Mouse (Mus musculus) midbrain, embryonic 12.5 days (tissue): ENCODE data around the gene Rnf123. TPM values are rescaled to one million over a fixed set of nuclear protein-coding genes. Genes with fewer than 3 reads are reported as not detected.
A peak's percentile ranks its signal among the peaks of the same experiment; 100 is the strongest.

ENCODE experiments used
- ATAC-seq: fragments of 200-750 bp; cut with Nextera tagmentation; 2 replicates; pipeline ENCODE4 v1.8.0; 2017; ENCODE audit warnings: low read depth, moderate TSS enrichment, moderate library complexity; ENCODE audit not compliant: low FRiP score
- H3K27ac ChIP-seq: fragments of 300-500 bp; sonication (generic); replicated peaks from 2 replicates; pipeline ENCODE4 v1.5.1; 2016; ENCODE audit warnings: mild to moderate bottlenecking
- H3K27me3 ChIP-seq: fragments of 300-500 bp; sonication (generic); 2 replicates; pipeline ENCODE4 v1.6.1; 2016; ENCODE audit warnings: mild to moderate bottlenecking
- H3K36me3 ChIP-seq: fragments of 300-500 bp; sonication (generic); 2 replicates; pipeline ENCODE4 v1.6.1; 2016
- H3K4me1 ChIP-seq: fragments of 300-500 bp; sonication (generic); 2 replicates; pipeline ENCODE4 v1.6.1; 2016
- H3K4me2 ChIP-seq: fragments of 300-500 bp; sonication (generic); replicated peaks from 2 replicates; pipeline ENCODE4 v1.6.1; 2016; ENCODE audit warnings: mild to moderate bottlenecking, moderate library complexity
- H3K4me3 ChIP-seq: fragments of 300-500 bp; sonication (generic); 2 replicates; pipeline ENCODE4 v1.5.1; 2016; ENCODE audit warnings: mild to moderate bottlenecking
- H3K9ac ChIP-seq: fragments of 300-500 bp; sonication (generic); replicated peaks from 2 replicates; pipeline ENCODE4 v1.6.1; 2016; ENCODE audit warnings: mild to moderate bottlenecking, moderate library complexity
- H3K9me3 ChIP-seq: fragments of 300-500 bp; sonication (generic); 2 replicates; pipeline ENCODE4 v1.6.1; 2016; ENCODE audit warnings: mild to moderate bottlenecking
- WGBS: fragments of 180-500 bp; shearing (Covaris S2); methylation state at CpG from one replicate; pipeline ENCODE4 v1.1.7; 2016; 5-methylcytosine and 5-hydroxymethylcytosine counted together
- polyA plus RNA-seq: library from polyadenylated mRNA; unstranded; fragments of >200 nt; fragmentation: Nextera tagmentation; extraction: Ambion mirVana; gene quantifications from 2 replicates; pipeline ENCODE4 v1.2.1, GENCODE M21; 2016

Rnf123 gene
- polyA plus RNA-seq, 1 experiment from 2014 or later, result 41.2 TPM

DNA sequence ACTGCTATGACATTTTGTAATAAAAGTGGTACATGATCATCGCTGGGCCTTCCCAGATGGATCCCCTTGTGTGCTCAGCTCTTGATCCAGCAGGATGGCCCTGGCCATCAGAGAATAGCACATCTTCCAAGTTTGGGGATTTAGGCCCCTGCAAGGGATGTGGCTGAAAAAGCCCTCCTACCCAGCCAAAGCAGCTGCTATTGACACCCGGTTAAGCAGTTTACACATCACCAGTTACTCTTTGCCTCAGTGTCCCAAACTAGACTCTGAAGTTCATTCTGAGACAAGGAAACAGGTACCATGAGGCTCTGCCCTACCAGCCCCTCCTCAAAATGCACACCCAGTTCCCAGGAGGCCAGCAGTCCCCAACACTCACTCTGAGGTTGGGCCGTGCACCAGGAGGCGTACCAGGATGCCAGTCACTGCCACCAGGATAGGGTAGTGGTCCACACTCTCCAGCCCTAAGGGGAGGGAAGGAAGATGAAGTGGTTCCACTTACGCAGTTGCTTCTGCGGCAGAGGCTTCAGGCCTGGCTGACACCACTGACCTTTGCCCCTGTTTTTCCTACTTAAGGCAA is 27.4 kb downstream of the Rnf123 start:
- 91% methylated on average over 6 of the region's 6 CpGs for WGBS
- Histone ChIP-seq H3K9me3 (no peaks in the 10 kb centered on the region), H3K4me1 (peaks cover 5% of the 10 kb centered on the region; the same call in 1 of the 2 replicates), H3K27ac (no peak overlapping the region), H3K36me3 (peaks cover 83% of the 10 kb centered on the region), H3K4me3 (no peak overlapping the region), H3K9ac (no peak overlapping the region), H3K27me3 (no peaks in the 10 kb centered on the region), H3K4me2 (no peak overlapping the region)
- ATAC-seq, result no peak

DNA sequence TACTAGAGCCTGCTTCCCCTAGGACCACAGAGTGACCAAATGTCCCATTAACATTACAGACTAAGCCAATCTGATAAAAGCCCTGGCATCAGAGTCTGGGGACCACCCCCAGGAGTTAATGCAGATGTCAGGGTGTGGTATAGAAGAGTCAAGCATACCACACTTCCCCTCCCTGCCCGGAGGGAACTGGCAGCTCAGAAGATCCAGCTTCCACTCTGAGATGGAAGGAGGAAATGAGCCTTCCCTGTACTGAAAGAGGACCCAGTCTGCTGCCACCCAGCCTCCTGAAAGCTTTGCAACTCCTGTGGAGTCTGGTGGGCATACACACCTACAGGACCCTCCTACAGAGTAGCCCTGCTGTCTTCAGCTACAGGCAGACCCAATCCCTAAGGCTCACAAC is 28.1 kb downstream of the Rnf123 start:
- H3K4me1 ChIP-seq, result peaks cover 5% of the 10 kb centered on the region; the same call in 1 of the 2 replicates
- WGBS, result 100% methylated on average over 1 of the region's 1 CpGs
- H3K4me2 ChIP-seq, result no peak overlapping the region
- no peaks in the 10 kb centered on the region for H3K9me3 ChIP-seq
- no peak overlapping the region for H3K4me3 ChIP-seq
- ATAC-seq, result no peak
- H3K36me3 ChIP-seq, result peaks cover 84% of the 10 kb centered on the region
- no peaks in the 10 kb centered on the region for H3K27me3 ChIP-seq
- H3K27ac ChIP-seq, result no peak overlapping the region
- H3K9ac ChIP-seq, result no peak overlapping the region

DNA sequence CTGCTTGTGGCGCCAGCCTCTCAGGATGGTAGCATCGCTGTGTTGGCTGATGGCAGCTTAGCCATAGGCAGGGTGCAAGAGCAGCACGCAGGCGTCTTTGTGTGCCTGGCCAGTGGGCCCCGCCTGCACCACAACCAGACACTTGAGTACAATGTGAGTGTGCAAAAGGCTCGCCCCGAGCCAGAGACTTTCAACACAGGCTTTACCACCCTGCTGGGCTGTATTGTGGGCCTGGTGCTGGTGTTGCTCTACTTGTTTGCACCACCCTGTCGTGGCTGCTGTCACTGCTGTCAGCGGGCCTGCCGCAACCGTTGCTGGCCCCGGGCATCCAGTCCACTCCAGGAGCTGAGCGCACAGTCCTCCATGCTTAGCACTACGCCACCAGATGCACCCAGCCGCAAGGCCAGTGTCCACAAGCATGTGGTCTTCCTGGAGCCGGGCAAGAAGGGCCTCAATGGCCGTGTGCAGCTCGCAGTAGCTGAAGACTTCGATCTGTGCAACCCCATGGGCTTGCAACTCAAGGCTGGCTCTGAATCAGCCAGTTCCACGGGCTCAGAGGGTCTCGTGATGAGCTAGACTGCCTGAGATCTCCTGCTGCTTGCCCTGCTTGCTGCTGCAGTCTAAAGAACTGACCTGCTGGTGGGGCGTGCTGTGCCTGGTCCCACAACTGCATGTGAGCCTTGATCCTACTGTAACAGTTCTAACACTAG is 28.7 kb downstream of the Rnf123 start:
- no peak overlapping the region for H3K4me2 ChIP-seq
- no peaks in the 10 kb centered on the region for H3K27me3 ChIP-seq
- 92% methylated on average over 22 of the region's 22 CpGs for WGBS
- ATAC-seq, result no peak
- H3K4me3 ChIP-seq, result no peak overlapping the region
- peaks cover 11% of the 10 kb centered on the region for H3K4me1 ChIP-seq
- no peak overlapping the region for H3K9ac ChIP-seq
- H3K36me3 ChIP-seq, result peaks cover 78% of the 10 kb centered on the region
- no peaks in the 10 kb centered on the region for H3K9me3 ChIP-seq
- H3K27ac ChIP-seq, result no peak overlapping the region

DNA sequence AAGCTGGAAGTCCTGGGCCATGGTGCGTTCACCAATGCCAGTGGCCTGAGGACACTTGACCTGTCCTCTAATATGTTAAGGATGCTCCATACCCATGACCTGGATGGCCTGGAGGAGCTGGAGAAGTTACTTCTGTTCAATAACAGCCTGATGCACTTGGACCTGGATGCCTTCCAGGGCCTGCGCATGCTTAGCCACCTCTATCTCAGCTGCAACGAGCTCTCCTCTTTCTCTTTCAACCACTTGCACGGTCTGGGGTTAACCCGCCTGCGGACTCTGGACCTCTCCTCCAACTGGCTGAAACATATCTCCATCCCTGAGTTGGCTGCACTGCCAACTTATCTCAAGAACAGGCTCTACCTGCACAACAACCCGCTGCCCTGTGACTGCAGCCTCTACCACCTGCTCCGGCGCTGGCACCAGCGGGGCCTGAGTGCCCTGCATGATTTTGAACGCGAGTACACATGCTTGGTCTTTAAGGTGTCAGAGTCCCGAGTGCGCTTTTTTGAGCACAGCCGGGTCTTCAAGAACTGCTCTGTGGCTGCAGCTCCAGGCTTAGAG is 29.4 kb downstream of the Rnf123 start:
- no peak overlapping the region for H3K4me2 ChIP-seq
- H3K36me3 ChIP-seq, result peaks cover 71% of the 10 kb centered on the region
- no peak overlapping the region for H3K9ac ChIP-seq
- no peaks in the 10 kb centered on the region for H3K27me3 ChIP-seq
- no peaks in the 10 kb centered on the region for H3K9me3 ChIP-seq
- H3K4me3 ChIP-seq, result no peak overlapping the region
- 92% methylated on average over 15 of the region's 15 CpGs for WGBS
- peaks cover 13% of the 10 kb centered on the region for H3K4me1 ChIP-seq
- no peak for ATAC-seq
- H3K27ac ChIP-seq, result no peak overlapping the region

GRCm38 (mm10) chr9:108052885-108053664 is 30.1 kb downstream of the Rnf123 start, which contains the start of gene Amigo3:
Gene Amigo3 (plus strand): TSS chr9:108053159.
- Histone ChIP-seq H3K4me2 (peak within 1 kb of the TSS; percentile 32), H3K4me3 (no peak within 1 kb of the TSS), H3K27me3 (no peaks in the 10 kb centered on the region), H3K9ac (no peak within 1 kb of the TSS; the same call in 1 of the 2 replicates), H3K27ac (no peak within 1 kb of the TSS), H3K9me3 (no peaks in the 10 kb centered on the region), H3K4me1 (peaks cover 20% of the 10 kb centered on the region), H3K36me3 (peaks cover 64% of the 10 kb centered on the region)
- 54% methylated on average over 20 of the region's 20 CpGs for WGBS
- ATAC-seq, result peak; percentile 21; the same call in 1 of the 2 replicates

GRCm38 (mm10) chr9:108052411-108052810 is 30.7 kb downstream of the Rnf123 start:
- no peaks in the 10 kb centered on the region for H3K27me3 ChIP-seq
- H3K4me1 ChIP-seq, result peaks cover 24% of the 10 kb centered on the region
- H3K36me3 ChIP-seq, result peaks cover 60% of the 10 kb centered on the region
- 75% methylated on average over 7 of the region's 7 CpGs for WGBS
- no peak overlapping the region for H3K27ac ChIP-seq
- H3K9ac ChIP-seq, result no peak overlapping the region
- ATAC-seq, result no peak
- H3K9me3 ChIP-seq, result no peaks in the 10 kb centered on the region
- no peak overlapping the region for H3K4me2 ChIP-seq
- no peak overlapping the region for H3K4me3 ChIP-seq

- Histone ChIP-seq H3K4me3 (no peak overlapping the region), H3K9me3 (no peaks in the 10 kb centered on the region), H3K27ac (no peak overlapping the region), H3K36me3 (peaks cover 61% of the 10 kb centered on the region), H3K27me3 (no peaks in the 10 kb centered on the region), H3K4me1 (peaks cover 24% of the 10 kb centered on the region), H3K9ac (no peak overlapping the region), H3K4me2 (no peak overlapping the region)
- 81% methylated on average over 4 of the region's 4 CpGs for WGBS
- no peak for ATAC-seq
Observed at GRCm38 (mm10) chr9:108051931-108052220, 31.3 kb downstream of the Rnf123 start.

GRCm38 (mm10) chr9:108051184-108051930 is 31.8 kb downstream of the Rnf123 start:
- Histone ChIP-seq H3K4me1 (peaks cover 24% of the 10 kb centered on the region), H3K27me3 (no peaks in the 10 kb centered on the region), H3K4me3 (no peak overlapping the region), H3K27ac (no peak overlapping the region), H3K4me2 (no peak overlapping the region), H3K9me3 (no peaks in the 10 kb centered on the region), H3K36me3 (peaks cover 62% of the 10 kb centered on the region), H3K9ac (no peak overlapping the region)
- 94% methylated on average over 15 of the region's 15 CpGs for WGBS
- no peak for ATAC-seq

DNA sequence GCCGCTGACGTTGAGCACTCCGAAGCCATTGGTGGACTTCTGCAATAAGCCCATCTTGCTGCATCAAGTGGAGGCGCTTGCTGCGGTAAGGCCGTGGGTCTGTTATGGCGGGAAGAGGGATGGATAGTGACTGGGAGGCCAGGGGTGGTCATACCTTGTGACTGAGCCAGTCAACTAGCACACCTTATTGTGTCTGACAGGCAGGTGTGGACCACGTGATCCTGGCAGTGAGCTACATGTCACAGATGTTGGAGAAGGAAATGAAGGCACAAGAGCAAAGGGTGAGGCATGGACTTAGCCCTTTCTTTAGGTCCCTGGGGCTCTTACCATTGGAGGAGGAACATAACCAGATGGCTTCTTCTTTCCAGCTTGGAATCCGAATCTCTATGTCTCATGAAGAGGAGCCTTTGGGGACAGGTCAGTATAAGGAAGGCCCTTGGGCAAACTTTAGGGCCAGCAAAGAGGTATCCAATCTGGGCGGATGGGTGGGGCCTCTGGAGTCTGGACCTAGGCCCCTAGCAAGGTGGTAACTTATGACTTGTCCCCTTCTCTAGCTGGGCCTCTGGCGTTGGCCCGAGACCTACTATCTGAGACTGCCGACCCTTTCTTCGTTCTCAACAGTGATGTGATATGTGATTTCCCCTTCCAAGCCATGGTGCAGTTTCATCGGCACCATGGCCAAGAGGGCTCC is 33.4 kb downstream of the Rnf123 start:
- H3K4me2 ChIP-seq, result peak overlapping the region; percentile 98
- ATAC-seq, result peak; percentile 14
- H3K27ac ChIP-seq, result peak overlapping the region; percentile 66
- no peaks in the 10 kb centered on the region for H3K9me3 ChIP-seq
- peaks cover 61% of the 10 kb centered on the region for H3K36me3 ChIP-seq
- H3K4me3 ChIP-seq, result peak overlapping the region; percentile 72
- H3K9ac ChIP-seq, result peak overlapping the region; percentile 72
- peaks cover 24% of the 10 kb centered on the region for H3K4me1 ChIP-seq
- WGBS, result 44% methylated on average over 15 of the region's 15 CpGs
- no peaks in the 10 kb centered on the region for H3K27me3 ChIP-seq

DNA sequence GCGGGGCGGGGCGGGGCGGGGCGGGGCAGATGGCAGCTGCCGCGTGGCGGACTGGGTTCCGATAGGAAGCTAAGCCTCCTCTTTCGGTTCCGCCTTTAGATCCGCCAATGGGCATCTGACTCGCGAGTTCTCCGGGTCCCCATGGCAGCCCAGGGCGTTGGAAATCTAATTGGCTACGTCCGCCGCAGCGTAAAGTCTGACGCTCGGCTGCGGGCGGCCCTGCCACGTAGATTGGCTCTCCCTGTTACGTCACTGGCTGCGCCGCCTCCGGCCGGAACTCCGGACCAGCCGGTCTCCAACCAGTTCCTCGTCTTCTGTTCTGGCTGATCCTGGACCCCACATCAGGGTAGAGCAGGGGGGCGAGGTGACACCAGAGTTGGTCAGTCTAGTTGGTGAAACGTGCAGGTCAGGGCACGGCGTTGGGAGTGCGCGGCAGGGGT is 34.1 kb downstream of the Rnf123 start, which contains the start of gene Gmppb:
Gmppb (plus strand) TSS at position 227 of the 440 bp plus-strand sequence.
- peaks cover 24% of the 10 kb centered on the region for H3K4me1 ChIP-seq
- H3K4me3 ChIP-seq, result peak within 1 kb of the TSS; percentile 72
- H3K36me3 ChIP-seq, result peaks cover 58% of the 10 kb centered on the region
- no peaks in the 10 kb centered on the region for H3K9me3 ChIP-seq
- 0% methylated on average over 38 of the region's 39 CpGs for WGBS
- ATAC-seq, result peak; percentile 94
- H3K27me3 ChIP-seq, result no peaks in the 10 kb centered on the region
- H3K27ac ChIP-seq, result peak within 1 kb of the TSS; percentile 75
- H3K9ac ChIP-seq, result peak within 1 kb of the TSS; percentile 72
- H3K4me2 ChIP-seq, result peak within 1 kb of the TSS; percentile 98

- Histone ChIP-seq H3K4me1 (peaks cover 24% of the 10 kb centered on the region), H3K36me3 (peaks cover 54% of the 10 kb centered on the region), H3K4me2 (peak overlapping the region; percentile 98), H3K9me3 (no peaks in the 10 kb centered on the region), H3K4me3 (peak overlapping the region; percentile 72), H3K27me3 (no peaks in the 10 kb centered on the region), H3K9ac (peak overlapping the region; percentile 72), H3K27ac (peak overlapping the region; percentile 75)
- under 1% methylated on average over 17 of the region's 19 CpGs for WGBS
- ATAC-seq, result peak; percentile 59
Observed at GRCm38 (mm10) chr9:108048566-108048955, 34.6 kb downstream of the Rnf123 start.
